Mouse (Mus musculus): ENCODE measurements around the gene Iapp. TPM values are rescaled to one million over a fixed set of nuclear protein-coding genes. Genes with fewer than 3 reads are reported as not detected.

The Iapp gene
- polyA plus RNA-seq, 2 experiments, result 0.16 TPM; not detected in 1

- no peak for TF ChIP-seq CTCF (IDR thresholded peaks at IDR 0.05; ENCODE audit: low read depth)
- no peak for TF ChIP-seq EP300 (IDR thresholded peaks at IDR 0.05; ENCODE audit: low read depth)
- Histone ChIP-seq H3K9me3 (ENCODE audit: control insufficient read depth, low read length) (no peaks in the 10 kb centered on the region), H3K4me2 (ENCODE audit: low read depth) (no peak overlapping the region), H3K27me3 (ENCODE audit: control insufficient read depth, insufficient read depth, low read length) (no peaks in the 10 kb centered on the region), H3K9ac (replicated peaks) (no peak overlapping the region), H3K36me3 (replicated peaks; ENCODE audit: control insufficient read depth, insufficient read depth, low read depth) (no peaks in the 10 kb centered on the region), H3K27ac (no peak overlapping the region), H3K4me3 (ENCODE audit: insufficient read depth in 1 of 2, low read depth in 2 of 2, low read length in 2 of 2) (no peak overlapping the region), H3K4me1 (replicated peaks; ENCODE audit: control insufficient read depth in 2 of 2, insufficient read depth in 2 of 2, low read length in 1 of 2) (no peaks in the 10 kb centered on the region)
- DNase-seq (ENCODE audit: low read depth in 3 of 3, low spot score in 3 of 3), result no peak
- ATAC-seq (ENCODE audit: insufficient read depth), result no peak
- 40% methylated on average over 2 of the region's 2 CpGs for WGBS (ENCODE audit: insufficient replicate concordance)
Observed at GRCm38 (mm10) chr6:142338961-142339360, 40.7 kb downstream of the Iapp start.

GRCm38 (mm10) chr6:142339576-142339975, 41.4 kb downstream of the Iapp start:
- Histone ChIP-seq H3K9ac (replicated peaks) (no peak overlapping the region), H3K27me3 (ENCODE audit: control insufficient read depth, insufficient read depth, low read length) (no peaks in the 10 kb centered on the region), H3K4me2 (ENCODE audit: low read depth) (no peak overlapping the region), H3K4me1 (replicated peaks; ENCODE audit: control insufficient read depth in 2 of 2, insufficient read depth in 2 of 2, low read length in 1 of 2) (no peaks in the 10 kb centered on the region), H3K9me3 (ENCODE audit: control insufficient read depth, low read length) (no peaks in the 10 kb centered on the region), H3K4me3 (ENCODE audit: insufficient read depth in 1 of 2, low read depth in 2 of 2, low read length in 2 of 2) (no peak overlapping the region), H3K27ac (no peak overlapping the region), H3K36me3 (replicated peaks; ENCODE audit: control insufficient read depth, insufficient read depth, low read depth) (no peaks in the 10 kb centered on the region)
- 21% methylated on average over 2 of the region's 2 CpGs for WGBS (ENCODE audit: insufficient replicate concordance)
- TF ChIP-seq EP300 (IDR thresholded peaks at IDR 0.05; ENCODE audit: low read depth) (no peak), CTCF (IDR thresholded peaks at IDR 0.05; ENCODE audit: low read depth) (no peak)
- DNase-seq (ENCODE audit: low read depth in 3 of 3, low spot score in 3 of 3), result no peak
- no peak for ATAC-seq (ENCODE audit: insufficient read depth)

- Histone ChIP-seq H3K4me2 (ENCODE audit: low read depth) (no peak overlapping the region), H3K4me1 (replicated peaks; ENCODE audit: control insufficient read depth in 2 of 2, insufficient read depth in 2 of 2, low read length in 1 of 2) (peaks cover 7 to 9% of the 10 kb centered on the region in 2 experiments), H3K27me3 (ENCODE audit: control insufficient read depth, insufficient read depth, low read length) (no peaks in the 10 kb centered on the region), H3K36me3 (replicated peaks; ENCODE audit: control insufficient read depth, insufficient read depth, low read depth) (no peaks in the 10 kb centered on the region), H3K9me3 (ENCODE audit: control insufficient read depth, low read length) (no peaks in the 10 kb centered on the region), H3K9ac (replicated peaks) (no peak overlapping the region), H3K27ac (no peak overlapping the region), H3K4me3 (ENCODE audit: insufficient read depth in 1 of 2, low read depth in 2 of 2, low read length in 2 of 2) (no peak overlapping the region)
- peak; percentile 26 to 29 (median 26) for DNase-seq (ENCODE audit: low read depth in 3 of 3, low spot score in 3 of 3)
- no peak for TF ChIP-seq EP300 (IDR thresholded peaks at IDR 0.05; ENCODE audit: low read depth)
- TF ChIP-seq CTCF (IDR thresholded peaks at IDR 0.05; ENCODE audit: low read depth), result peak; percentile 78
- 23% methylated on average over 2 of the region's 2 CpGs for WGBS (ENCODE audit: insufficient replicate concordance)
- ATAC-seq (ENCODE audit: insufficient read depth), result no peak
Observed at GRCm38 (mm10) chr6:142343561-142343960, 45.3 kb downstream of the Iapp start.

GRCm38 (mm10) chr6:142345440-142346038, 47.3 kb downstream of the Iapp start, which contains the start of gene Pyroxd1:
Gene Pyroxd1 (plus strand): TSS chr6:142345654.
- Histone ChIP-seq H3K27me3 (ENCODE audit: control insufficient read depth, insufficient read depth, low read length) (no peaks in the 10 kb centered on the region), H3K4me1 (replicated peaks; ENCODE audit: control insufficient read depth in 2 of 2, insufficient read depth in 2 of 2, low read length in 1 of 2) (peaks cover 7 to 9% of the 10 kb centered on the region in 2 experiments), H3K4me3 (ENCODE audit: insufficient read depth in 1 of 2, low read depth in 2 of 2, low read length in 2 of 2) (peak within 1 kb of the TSS; percentile 73 to 85), H3K9ac (replicated peaks) (peak within 1 kb of the TSS; percentile 55), H3K9me3 (ENCODE audit: control insufficient read depth, low read length) (no peaks in the 10 kb centered on the region), H3K36me3 (replicated peaks; ENCODE audit: control insufficient read depth, insufficient read depth, low read depth) (no peaks in the 10 kb centered on the region), H3K4me2 (ENCODE audit: low read depth) (peak within 1 kb of the TSS; percentile 78), H3K27ac (peak within 1 kb of the TSS; percentile 33)
- TF ChIP-seq CTCF (IDR thresholded peaks at IDR 0.05; ENCODE audit: low read depth), result peak; percentile 23; the same call in 1 of the 2 replicates
- no peak for TF ChIP-seq EP300 (IDR thresholded peaks at IDR 0.05; ENCODE audit: low read depth)
- DNase-seq (ENCODE audit: low read depth in 3 of 3, low spot score in 3 of 3), result peak; percentile 75 to 77 (median 76)
- WGBS (ENCODE audit: insufficient replicate concordance), result under 1% methylated on average over 48 of the region's 48 CpGs
- ATAC-seq (ENCODE audit: insufficient read depth), result peak; percentile 97

- Histone ChIP-seq H3K36me3 (replicated peaks; ENCODE audit: control insufficient read depth, insufficient read depth, low read depth) (no peaks in the 10 kb centered on the region), H3K9ac (replicated peaks) (peak overlapping the region; percentile 55), H3K4me3 (ENCODE audit: insufficient read depth in 1 of 2, low read depth in 2 of 2, low read length in 2 of 2) (peak overlapping the region; percentile 73 to 85), H3K9me3 (ENCODE audit: control insufficient read depth, low read length) (no peaks in the 10 kb centered on the region), H3K27ac (peak overlapping the region; percentile 33; the same call in 1 of the 2 replicates), H3K4me2 (ENCODE audit: low read depth) (peak overlapping the region; percentile 78), H3K27me3 (ENCODE audit: control insufficient read depth, insufficient read depth, low read length) (no peaks in the 10 kb centered on the region), H3K4me1 (replicated peaks; ENCODE audit: control insufficient read depth in 2 of 2, insufficient read depth in 2 of 2, low read length in 1 of 2) (peaks cover 7 to 9% of the 10 kb centered on the region in 2 experiments)
- ATAC-seq (ENCODE audit: insufficient read depth), result peak; percentile 14; the same call in 1 of the 2 replicates
- WGBS (ENCODE audit: insufficient replicate concordance), result 36% methylated on average over 12 of the region's 12 CpGs
- TF ChIP-seq CTCF (IDR thresholded peaks at IDR 0.05; ENCODE audit: low read depth), result no peak
- no peak for TF ChIP-seq EP300 (IDR thresholded peaks at IDR 0.05; ENCODE audit: low read depth)
- DNase-seq (ENCODE audit: low read depth in 3 of 3, low spot score in 3 of 3), result no peak
Observed at GRCm38 (mm10) chr6:142346181-142347110, 48.2 kb downstream of the Iapp start.
